Mouse (Mus musculus): ENCODE data around the gene Thsd7a. TPM values are rescaled to one million over a fixed set of nuclear protein-coding genes. Genes with fewer than 3 reads are reported as not detected.

Gene Thsd7a
- total and polyA plus RNA-seq, 3 experiments: 0.30 TPM; not detected in 2

DNA sequence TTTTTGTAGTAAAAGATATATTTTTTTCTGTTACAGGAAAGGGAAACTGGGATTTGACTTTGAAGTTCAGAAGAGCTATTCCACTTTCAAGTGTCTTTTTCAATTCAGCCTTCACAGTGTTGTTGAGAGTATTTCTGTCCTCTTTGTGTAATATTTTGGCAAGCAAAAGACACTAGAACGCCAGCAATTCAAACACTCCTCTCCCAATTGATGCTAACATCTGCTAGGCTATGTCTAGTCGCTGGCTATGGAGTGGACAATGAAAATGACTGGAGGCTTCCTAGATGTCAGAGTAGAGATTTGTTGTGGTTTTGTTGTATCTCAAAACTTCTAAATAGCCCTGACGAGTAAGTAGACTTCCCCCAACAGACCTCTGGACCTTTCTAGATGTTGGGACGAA is 164.8 kb downstream of the Thsd7a start:
- DNase-seq (ENCODE audit: extremely low read depth): no peak
- no peaks in the 10 kb centered on the region for H3K4me1 ChIP-seq (ENCODE audit: control insufficient read depth in 1 of 2, insufficient read depth in 2 of 2)
- no peak overlapping the region for H3K4me3 ChIP-seq (replicated peaks in 1 of 3; ENCODE audit: low read depth in 2 of 3, low read length in 2 of 3, poor library complexity in 1 of 3)
- H3K79me2 ChIP-seq (replicated peaks; ENCODE audit: control insufficient read depth, extremely low read depth, insufficient read depth, poor library complexity, severe bottlenecking): no peaks in the 10 kb centered on the region
- no peaks in the 10 kb centered on the region for H3K27me3 ChIP-seq (replicated peaks)
- H3K9ac ChIP-seq (ENCODE audit: insufficient read depth, low read depth): no peak overlapping the region
- no peak overlapping the region; the same call in 1 of the 2 replicates for H3K4me2 ChIP-seq (ENCODE audit: insufficient read depth, low read depth, poor library complexity, severe bottlenecking)
- dilution Hi-C loops (cut with MboI; ENCODE audit: extremely low pct_ligation_motif_present, extremely low pct_unique_long_range_greater_than_20kb, low sequenced_read_pairs): no loop called here
- H3K9me3 ChIP-seq (replicated peaks; ENCODE audit: low read length): no peaks in the 10 kb centered on the region
- no peaks in the 10 kb centered on the region for H3K36me3 ChIP-seq (replicated peaks in 1 of 2; ENCODE audit: control insufficient read depth in 1 of 2, insufficient read depth in 1 of 2, low read length in 1 of 2)
- no peak for TF ChIP-seq RAD21 (IDR thresholded peaks at IDR 0.05; ENCODE audit: low read depth, low read length)
- no peak for TF ChIP-seq MXI1 (IDR thresholded peaks at IDR 0.05; ENCODE audit: low read depth, low read length)
- TF ChIP-seq IRF4 (IDR thresholded peaks at IDR 0.05; ENCODE audit: low read depth, low read length): no peak
- TF ChIP-seq E2F4 (IDR thresholded peaks at IDR 0.05; ENCODE audit: insufficient replicate concordance, low read depth, low read length): no peak
- TF ChIP-seq MAX (IDR thresholded peaks at IDR 0.05; ENCODE audit: low read length): no peak
- TF ChIP-seq CHD2 (IDR thresholded peaks at IDR 0.05; ENCODE audit: low read length): no peak
- in situ Hi-C loops (cut with MboI; ENCODE audit: low pct_ligation_motif_present, low pct_unique_long_range_greater_than_20kb, low sequenced_read_pairs): no loop called here
- H3K27ac ChIP-seq (ENCODE audit: insufficient read depth, low read depth): no peak overlapping the region

DNA sequence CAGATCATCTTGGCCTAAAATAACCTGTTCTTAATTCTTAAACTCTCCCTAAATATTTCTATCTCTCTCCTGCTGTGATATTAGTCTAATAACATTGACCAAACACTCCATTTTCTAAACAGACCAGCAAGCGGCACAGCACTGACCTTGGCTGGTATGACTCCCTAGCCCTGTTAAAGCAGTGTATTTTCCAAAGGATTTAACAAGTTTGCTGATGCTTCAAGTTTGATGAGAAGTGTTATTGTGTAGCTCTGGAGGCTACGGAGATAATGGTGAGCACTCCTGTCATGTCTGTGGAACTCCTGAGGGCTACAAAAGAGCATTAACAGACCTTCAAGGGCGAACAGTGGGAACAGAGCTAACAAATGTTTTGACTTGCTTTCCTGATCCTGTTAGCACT is 168.1 kb downstream of the Thsd7a start:
- DNase-seq (ENCODE audit: extremely low read depth): no peak
- Histone ChIP-seq H3K27me3 (replicated peaks) (no peaks in the 10 kb centered on the region), H3K9ac (ENCODE audit: insufficient read depth, low read depth) (no peak overlapping the region), H3K27ac (ENCODE audit: insufficient read depth, low read depth) (no peak overlapping the region), H3K4me1 (ENCODE audit: control insufficient read depth in 1 of 2, insufficient read depth in 2 of 2) (no peaks in the 10 kb centered on the region), H3K4me3 (replicated peaks in 1 of 3; ENCODE audit: low read depth in 2 of 3, low read length in 2 of 3, poor library complexity in 1 of 3) (no peak overlapping the region), H3K9me3 (replicated peaks; ENCODE audit: low read length) (no peaks in the 10 kb centered on the region), H3K79me2 (replicated peaks; ENCODE audit: control insufficient read depth, extremely low read depth, insufficient read depth, poor library complexity, severe bottlenecking) (no peaks in the 10 kb centered on the region), H3K4me2 (ENCODE audit: insufficient read depth, low read depth, poor library complexity, severe bottlenecking) (no peak overlapping the region), H3K36me3 (replicated peaks in 1 of 2; ENCODE audit: control insufficient read depth in 1 of 2, insufficient read depth in 1 of 2, low read length in 1 of 2) (no peaks in the 10 kb centered on the region)
- in situ Hi-C loops (cut with MboI; ENCODE audit: low pct_ligation_motif_present, low pct_unique_long_range_greater_than_20kb, low sequenced_read_pairs): no loop called here
- dilution Hi-C loops (cut with MboI; ENCODE audit: extremely low pct_ligation_motif_present, extremely low pct_unique_long_range_greater_than_20kb, low sequenced_read_pairs): no loop called here
- TF ChIP-seq USF2 (conservative IDR thresholded peaks at IDR 0.05; ENCODE audit: low read depth, low read length) (no peak), JUN (IDR thresholded peaks at IDR 0.05; ENCODE audit: insufficient read depth, low read depth, low read length) (no peak), MAX (IDR thresholded peaks at IDR 0.05; ENCODE audit: low read length) (no peak), CHD1 (IDR thresholded peaks at IDR 0.05; ENCODE audit: low read depth, low read length) (no peak), CHD2 (IDR thresholded peaks at IDR 0.05; ENCODE audit: low read length) (no peak), MXI1 (IDR thresholded peaks at IDR 0.05; ENCODE audit: low read depth, low read length) (no peak), ZKSCAN1 (IDR thresholded peaks at IDR 0.05; ENCODE audit: borderline replicate concordance, low read depth, low read length) (no peak), ZMIZ1 (IDR thresholded peaks at IDR 0.05; ENCODE audit: low read depth, low read length) (no peak), MYC (IDR thresholded peaks at IDR 0.05; ENCODE audit: low read depth, low read length) (no peak), MAFK (IDR thresholded peaks at IDR 0.05; ENCODE audit: insufficient replicate concordance, low read length) (no peak), SIN3A (IDR thresholded peaks at IDR 0.05; ENCODE audit: low read length) (no peak), IRF4 (IDR thresholded peaks at IDR 0.05; ENCODE audit: low read depth, low read length) (no peak), SMC3 (IDR thresholded peaks at IDR 0.05; ENCODE audit: low read depth, low read length) (no peak)
